Mouse (Mus musculus) embryonic facial prominence, embryonic 15.5 days (tissue): Measurements from ENCODE around the gene Eml4. TPM values are rescaled to one million over a fixed set of nuclear protein-coding genes. Genes with fewer than 3 reads are reported as not detected.

Experiments used
- ATAC-seq: fragments of 200-750 bp; cut with Nextera tagmentation; 2 replicates; pipeline ENCODE4 v1.8.0; 2017; ENCODE audit warnings: low read depth, moderate TSS enrichment; ENCODE audit not compliant: insufficient number of reproducible peaks, low FRiP score, low TSS enrichment
- H3K27ac ChIP-seq: fragments of 300-500 bp; sonication (generic); replicated peaks from 2 replicates; pipeline ENCODE4 v1.5.1; 2015; ENCODE audit warnings: mild to moderate bottlenecking, inconsistent platforms
- H3K27me3 ChIP-seq: fragments of 300-500 bp; sonication (generic); 2 replicates; pipeline ENCODE4 v1.6.1; 2015; ENCODE audit warnings: inconsistent platforms
- H3K36me3 ChIP-seq: fragments of 300-500 bp; sonication (generic); 2 replicates; pipeline ENCODE4 v1.6.1; 2015; ENCODE audit warnings: mild to moderate bottlenecking, inconsistent platforms
- H3K4me1 ChIP-seq: fragments of 300-500 bp; sonication (generic); 2 replicates; pipeline ENCODE4 v1.6.1; 2015; ENCODE audit warnings: inconsistent platforms
- H3K4me2 ChIP-seq: fragments of 300-500 bp; sonication (generic); replicated peaks from 2 replicates; pipeline ENCODE4 v1.6.1; 2015; ENCODE audit warnings: mild to moderate bottlenecking, inconsistent platforms
- H3K4me3 ChIP-seq: fragments of 300-500 bp; sonication (generic); replicated peaks from 2 replicates; pipeline ENCODE4 v1.5.1; 2015; ENCODE audit warnings: mild to moderate bottlenecking, inconsistent platforms
- H3K9ac ChIP-seq: fragments of 300-500 bp; sonication (generic); 2 replicates; pipeline ENCODE4 v1.6.1; 2015; ENCODE audit warnings: inconsistent platforms
- H3K9me3 ChIP-seq: fragments of 300-500 bp; sonication (generic); replicated peaks from 2 replicates; pipeline ENCODE4 v1.6.1; 2016; ENCODE audit warnings: inconsistent platforms
- WGBS: fragments of 180-500 bp; shearing (Covaris S2); methylation state at CpG from one replicate; pipeline ENCODE4 v1.1.7; 2015; 5-methylcytosine and 5-hydroxymethylcytosine counted together
- polyA plus RNA-seq: library from polyadenylated mRNA; unstranded; fragments of >200 nt; fragmentation: Nextera tagmentation; extraction: Ambion mirVana; gene quantifications from 2 replicates; pipeline ENCODE4 v1.2.1, GENCODE M21; 2015

Eml4 gene
- polyA plus RNA-seq, 1 experiment from 2014 or later: 33.2 TPM

DNA sequence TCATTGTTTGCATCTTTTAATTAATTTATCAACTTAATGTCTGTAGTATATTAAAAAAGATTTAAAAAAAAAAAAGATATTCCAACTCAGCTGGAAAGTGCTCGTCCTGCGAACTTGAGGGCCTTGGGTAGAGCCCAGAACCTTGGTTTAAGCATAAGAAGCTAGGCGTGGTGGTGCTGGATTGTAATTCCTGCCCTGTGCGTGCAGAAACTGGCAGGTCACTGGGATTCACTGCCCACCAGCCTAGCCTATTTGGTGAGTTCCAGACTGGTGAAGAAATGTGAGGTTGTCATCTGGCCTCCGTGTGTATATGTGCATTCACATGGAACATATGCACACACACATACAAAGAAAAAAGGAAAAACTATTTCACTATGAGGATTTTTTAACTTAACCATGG is 115.2 kb downstream of the Eml4 start:
- Histone ChIP-seq H3K27me3 (no peaks in the 10 kb centered on the region), H3K36me3 (peaks cover 52% of the 10 kb centered on the region), H3K9me3 (no peaks in the 10 kb centered on the region), H3K27ac (no peak overlapping the region), H3K4me2 (no peak overlapping the region), H3K4me1 (no peaks in the 10 kb centered on the region), H3K9ac (no peak overlapping the region), H3K4me3 (no peak overlapping the region)
- no peak for ATAC-seq
- WGBS: 91% methylated on average over 5 of the region's 5 CpGs

- H3K27ac ChIP-seq: no peak overlapping the region
- H3K4me3 ChIP-seq: no peak overlapping the region
- no peaks in the 10 kb centered on the region for H3K9me3 ChIP-seq
- H3K9ac ChIP-seq: no peak overlapping the region
- 71% methylated on average over 6 of the region's 6 CpGs for WGBS
- H3K4me1 ChIP-seq: no peaks in the 10 kb centered on the region
- peaks cover 50% of the 10 kb centered on the region for H3K36me3 ChIP-seq
- no peaks in the 10 kb centered on the region for H3K27me3 ChIP-seq
- H3K4me2 ChIP-seq: no peak overlapping the region
- ATAC-seq: no peak
Observed at GRCm38 (mm10) chr17:83466697-83467251, 116.0 kb downstream of the Eml4 start.

DNA sequence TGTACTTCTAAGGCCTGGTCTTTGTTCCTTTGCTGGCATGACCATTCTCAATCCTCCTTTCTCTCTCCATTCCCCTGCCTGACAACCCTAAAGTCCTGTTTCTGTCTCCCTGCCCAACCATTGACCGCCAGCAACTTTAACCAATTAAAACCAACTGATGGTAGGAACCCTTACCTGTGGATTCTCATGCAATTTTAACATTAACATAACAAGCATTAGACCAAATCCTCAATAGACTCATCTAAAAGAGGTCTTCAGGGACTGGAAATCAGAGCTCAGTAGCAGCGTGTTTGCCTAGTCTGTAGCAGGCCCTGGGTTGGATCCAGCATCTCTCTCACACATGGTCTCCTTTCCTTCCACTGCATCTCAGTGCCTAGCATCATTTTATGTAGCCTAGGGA is 118.9 kb downstream of the Eml4 start:
- H3K9me3 ChIP-seq: no peaks in the 10 kb centered on the region
- H3K36me3 ChIP-seq: peaks cover 56% of the 10 kb centered on the region
- no peak overlapping the region for H3K4me2 ChIP-seq
- no peaks in the 10 kb centered on the region for H3K4me1 ChIP-seq
- H3K27me3 ChIP-seq: no peaks in the 10 kb centered on the region
- WGBS: 80% methylated on average over 2 of the region's 2 CpGs
- no peak overlapping the region for H3K9ac ChIP-seq
- no peak overlapping the region for H3K4me3 ChIP-seq
- no peak for ATAC-seq
- no peak overlapping the region for H3K27ac ChIP-seq

GRCm38 (mm10) chr17:83477089-83477488 is 126.4 kb downstream of the Eml4 start:
- H3K27ac ChIP-seq: no peak overlapping the region
- no peak for ATAC-seq
- no peaks in the 10 kb centered on the region for H3K9me3 ChIP-seq
- 95% methylated on average over 12 of the region's 12 CpGs for WGBS
- peaks cover 81% of the 10 kb centered on the region for H3K36me3 ChIP-seq
- H3K9ac ChIP-seq: no peak overlapping the region
- H3K4me3 ChIP-seq: no peak overlapping the region
- H3K4me2 ChIP-seq: no peak overlapping the region
- no peaks in the 10 kb centered on the region for H3K4me1 ChIP-seq
- no peaks in the 10 kb centered on the region for H3K27me3 ChIP-seq

DNA sequence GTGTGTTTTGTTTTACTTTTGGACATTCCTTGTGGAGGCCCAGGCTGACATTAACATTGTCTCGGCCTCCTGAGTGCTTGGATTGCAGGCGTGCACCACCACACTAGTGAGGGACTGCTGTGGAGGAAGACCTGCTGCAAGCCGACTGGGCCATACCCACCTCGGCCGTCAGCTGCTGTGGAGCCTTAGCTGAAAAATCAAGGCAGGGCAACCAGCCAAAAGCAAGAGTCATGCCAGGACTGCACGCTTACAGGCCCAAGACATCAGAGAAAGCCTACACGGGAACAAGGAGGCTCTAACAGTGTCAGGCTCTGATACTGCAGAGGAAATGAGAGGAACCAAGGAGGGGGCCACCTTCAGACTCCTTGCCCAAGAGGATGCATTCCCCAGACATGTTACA is 130.8 kb downstream of the Eml4 start:
- no peak overlapping the region for H3K4me2 ChIP-seq
- WGBS: 77% methylated on average over 7 of the region's 7 CpGs
- no peaks in the 10 kb centered on the region for H3K27me3 ChIP-seq
- no peak overlapping the region for H3K9ac ChIP-seq
- H3K4me3 ChIP-seq: no peak overlapping the region
- peaks cover 54% of the 10 kb centered on the region for H3K36me3 ChIP-seq
- no peaks in the 10 kb centered on the region for H3K9me3 ChIP-seq
- H3K4me1 ChIP-seq: no peaks in the 10 kb centered on the region
- no peak overlapping the region for H3K27ac ChIP-seq
- 0 out of 2 replicates have a peak, but pooled peaks have one; percentile 37 for ATAC-seq

GRCm38 (mm10) chr17:83482817-83483536 is 132.2 kb downstream of the Eml4 start:
- H3K27me3 ChIP-seq: no peaks in the 10 kb centered on the region
- H3K4me3 ChIP-seq: no peak overlapping the region
- no peak for ATAC-seq
- no peaks in the 10 kb centered on the region for H3K4me1 ChIP-seq
- no peak overlapping the region for H3K4me2 ChIP-seq
- H3K9me3 ChIP-seq: no peaks in the 10 kb centered on the region
- no peak overlapping the region for H3K27ac ChIP-seq
- 93% methylated on average over 7 of the region's 7 CpGs for WGBS
- peaks cover 39% of the 10 kb centered on the region for H3K36me3 ChIP-seq
- H3K9ac ChIP-seq: no peak overlapping the region

GRCm38 (mm10) chr17:83483784-83484183 is 133.1 kb downstream of the Eml4 start:
- no peak overlapping the region for H3K27ac ChIP-seq
- no peak for ATAC-seq
- H3K4me3 ChIP-seq: no peak overlapping the region
- no peaks in the 10 kb centered on the region for H3K27me3 ChIP-seq
- WGBS: 89% methylated on average over 2 of the region's 2 CpGs
- no peaks in the 10 kb centered on the region for H3K9me3 ChIP-seq
- no peak overlapping the region for H3K9ac ChIP-seq
- H3K4me1 ChIP-seq: no peaks in the 10 kb centered on the region
- no peak overlapping the region for H3K4me2 ChIP-seq
- H3K36me3 ChIP-seq: peaks cover 31% of the 10 kb centered on the region

DNA sequence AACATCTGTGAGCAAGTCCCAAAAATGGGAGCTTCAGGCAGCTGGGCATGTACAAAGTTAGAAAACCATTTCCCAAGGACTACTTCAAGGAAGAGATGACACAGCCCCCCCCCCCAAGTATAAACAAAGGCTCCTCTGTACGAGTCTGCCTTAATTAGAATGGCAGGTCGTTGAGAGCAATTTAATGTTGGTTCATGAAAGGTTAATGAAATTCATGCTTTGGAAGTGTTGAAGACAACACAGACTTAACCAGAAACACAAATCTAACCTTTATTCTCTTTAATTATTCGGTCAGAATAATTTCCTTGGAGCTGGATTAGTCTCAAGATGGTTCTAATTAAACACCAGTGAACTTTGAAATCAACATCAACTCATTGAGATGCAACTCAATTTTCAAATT is 137.0 kb downstream of the Eml4 start:
- H3K27ac ChIP-seq: no peak overlapping the region
- WGBS: 44% methylated on average over 3 of the region's 3 CpGs
- no peak overlapping the region for H3K4me2 ChIP-seq
- H3K4me3 ChIP-seq: no peak overlapping the region
- no peaks in the 10 kb centered on the region for H3K9me3 ChIP-seq
- H3K27me3 ChIP-seq: no peaks in the 10 kb centered on the region
- ATAC-seq: no peak
- H3K4me1 ChIP-seq: no peaks in the 10 kb centered on the region
- no peak overlapping the region for H3K9ac ChIP-seq
- no peaks in the 10 kb centered on the region for H3K36me3 ChIP-seq

- H3K27ac ChIP-seq: no peak overlapping the region
- no peak overlapping the region for H3K4me3 ChIP-seq
- WGBS: 95% methylated on average over 5 of the region's 5 CpGs
- H3K4me1 ChIP-seq: no peaks in the 10 kb centered on the region
- no peaks in the 10 kb centered on the region for H3K27me3 ChIP-seq
- no peak for ATAC-seq
- no peak overlapping the region for H3K4me2 ChIP-seq
- peaks cover 59% of the 10 kb centered on the region for H3K36me3 ChIP-seq
- 0 out of 2 replicates have a peak, but pooled peaks cover 8% of the 10 kb centered on the region for H3K9me3 ChIP-seq
- no peak overlapping the region for H3K9ac ChIP-seq
Observed at GRCm38 (mm10) chr17:83498889-83499288, 148.2 kb downstream of the Eml4 start.

- Histone ChIP-seq H3K4me3 (no peak overlapping the region), H3K9ac (no peak overlapping the region), H3K4me2 (no peak overlapping the region), H3K36me3 (peaks cover 59% of the 10 kb centered on the region), H3K27me3 (no peaks in the 10 kb centered on the region), H3K27ac (no peak overlapping the region), H3K4me1 (no peaks in the 10 kb centered on the region), H3K9me3 (0 out of 2 replicates have a peak, but pooled peaks cover 8% of the 10 kb centered on the region)
- ATAC-seq: no peak
- WGBS: 92% methylated on average over 4 of the region's 4 CpGs
Observed at GRCm38 (mm10) chr17:83499692-83500091, 149.0 kb downstream of the Eml4 start.

GRCm38 (mm10) chr17:83503693-83504092 is 153.0 kb downstream of the Eml4 start:
- 87% methylated on average over 2 of the region's 2 CpGs for WGBS

GRCm38 (mm10) chr17:83512130-83512529 is 161.4 kb downstream of the Eml4 start:
- Histone ChIP-seq H3K36me3 (no peaks in the 10 kb centered on the region), H3K4me2 (0 out of 2 replicates have a peak overlapping the region, but pooled peaks have one; percentile 3), H3K27ac (no peak overlapping the region), H3K9me3 (no peaks in the 10 kb centered on the region), H3K4me3 (no peak overlapping the region), H3K27me3 (no peaks in the 10 kb centered on the region), H3K4me1 (peaks cover 22% of the 10 kb centered on the region), H3K9ac (no peak overlapping the region)
- no peak for ATAC-seq
- WGBS: 66% methylated on average over 3 of the region's 3 CpGs

More at GRCm38 (mm10) chr17:83503693-83504092, 153.0 kb downstream of the Eml4 start:
- H3K4me2 ChIP-seq: no peak overlapping the region
- H3K9ac ChIP-seq: no peak overlapping the region
- H3K27ac ChIP-seq: no peak overlapping the region
- no peak for ATAC-seq
- no peaks in the 10 kb centered on the region for H3K27me3 ChIP-seq
- H3K36me3 ChIP-seq: peaks cover 42% of the 10 kb centered on the region
- H3K4me3 ChIP-seq: no peak overlapping the region
- H3K9me3 ChIP-seq: no peaks in the 10 kb centered on the region
- no peaks in the 10 kb centered on the region for H3K4me1 ChIP-seq
